Mouse (Mus musculus) hindbrain, embryonic 11.5 days (tissue): ENCODE measurements around the gene Mtfr2. TPM values are rescaled to one million over a fixed set of nuclear protein-coding genes. Genes with fewer than 3 reads are reported as not detected.

ENCODE experiments used
- ATAC-seq: fragments of 200-750 bp; cut with Nextera tagmentation; 2 replicates; pipeline ENCODE4 v1.8.0; 2017; ENCODE audit warnings: mild to moderate bottlenecking, moderate TSS enrichment, moderate library complexity; ENCODE audit not compliant: low FRiP score
- DNase-seq: peaks from one replicate; pipeline ENCODE4 v3.0.0-alpha.2; 2015; ENCODE audit warnings: low spot score
- H3K27ac ChIP-seq: fragments of 300-500 bp; sonication (generic); 2 replicates; pipeline ENCODE4 v1.5.1; 2014; ENCODE audit warnings: mild to moderate bottlenecking, low read depth, low read length
- H3K27me3 ChIP-seq: fragments of 300-500 bp; sonication (generic); 2 replicates; pipeline ENCODE4 v1.6.1; 2014; ENCODE audit warnings: mild to moderate bottlenecking, low read length, moderate library complexity, mixed read lengths; ENCODE audit not compliant: control insufficient read depth, insufficient read depth
- H3K36me3 ChIP-seq: fragments of 300-500 bp; sonication (generic); 2 replicates; pipeline ENCODE4 v1.6.1; 2014; ENCODE audit warnings: mild to moderate bottlenecking, low read length, moderate library complexity, mixed read lengths; ENCODE audit not compliant: control insufficient read depth, insufficient read depth
- H3K4me1 ChIP-seq: fragments of 300-500 bp; sonication (generic); replicated peaks from 2 replicates; pipeline ENCODE4 v1.6.1; 2014; ENCODE audit warnings: low read length, mixed read lengths; ENCODE audit not compliant: control insufficient read depth, insufficient read depth
- H3K4me2 ChIP-seq: fragments of 300-500 bp; sonication (generic); replicated peaks from 2 replicates; pipeline ENCODE4 v1.6.1; 2014; ENCODE audit warnings: mild to moderate bottlenecking, low read depth, low read length
- H3K4me3 ChIP-seq: fragments of 300-500 bp; sonication (generic); 2 replicates; pipeline ENCODE4 v1.5.1; 2014; ENCODE audit warnings: low read depth, low read length
- H3K9ac ChIP-seq: fragments of 300-500 bp; sonication (generic); 2 replicates; pipeline ENCODE4 v1.6.1; 2014; ENCODE audit warnings: low read depth, low read length
- H3K9me3 ChIP-seq: fragments of 300-500 bp; sonication (generic); 2 replicates; pipeline ENCODE4 v1.6.1; 2016; ENCODE audit warnings: low read length; ENCODE audit not compliant: control insufficient read depth
- WGBS: fragments of 180-500 bp; shearing (Covaris S2); extraction: QIAGEN DNeasy Blood & Tissue Kit; methylation state at CpG from one replicate; pipeline ENCODE4 v1.1.7; 2014; 5-methylcytosine and 5-hydroxymethylcytosine counted together
- polyA plus RNA-seq: library from polyadenylated mRNA; unstranded; fragments of >200 nt; fragmentation: Nextera tagmentation; extraction: Ambion mirVana; gene quantifications from 2 replicates; pipeline ENCODE4 v1.2.1, GENCODE M21; 2014

Mtfr2 gene
- polyA plus RNA-seq, 1 experiment from 2014 or later = 3.7 TPM

- Histone ChIP-seq H3K4me1 (no peaks in the 10 kb centered on the region; the same call in 1 of the 2 replicates), H3K27me3 (no peaks in the 10 kb centered on the region), H3K9me3 (no peaks in the 10 kb centered on the region), H3K4me3 (peak overlapping the region; percentile 83), H3K36me3 (no peaks in the 10 kb centered on the region), H3K4me2 (no peak overlapping the region; the same call in 1 of the 2 replicates), H3K27ac (no peak overlapping the region), H3K9ac (no peak overlapping the region)
- WGBS = 87% methylated on average over 4 of the region's 4 CpGs
- DNase-seq (no peak), ATAC-seq (no peak)
Measured at GRCm38 (mm10) chr10:20313941-20314340, 33.6 kb upstream of the Mtfr2 start.

DNA sequence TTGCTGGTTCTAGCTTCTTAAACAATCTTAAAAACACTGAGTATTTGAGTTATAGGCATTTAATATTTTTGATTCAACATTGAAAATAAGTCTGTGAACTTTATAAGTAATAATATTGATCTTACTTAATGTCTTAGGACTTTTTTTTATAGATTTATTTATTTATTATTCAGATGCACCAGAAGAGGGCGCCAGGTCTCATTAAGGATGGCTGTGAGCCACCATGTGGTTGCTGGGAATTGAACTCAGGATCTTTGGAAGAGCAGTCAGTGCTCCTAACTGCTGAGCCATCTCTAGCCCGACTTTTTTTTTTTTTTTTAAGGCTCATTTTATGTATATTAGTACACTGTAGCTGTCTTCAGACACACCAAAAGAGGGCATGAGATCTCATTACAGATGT, 32.8 kb upstream of the Mtfr2 start:
- H3K4me1 ChIP-seq = no peaks in the 10 kb centered on the region; the same call in 1 of the 2 replicates
- peaks cover 3% of the 10 kb centered on the region; the same call in 1 of the 2 replicates for H3K36me3 ChIP-seq
- no peak for ATAC-seq
- DNase-seq = no peak
- no peak overlapping the region for H3K27ac ChIP-seq
- H3K4me3 ChIP-seq = no peak overlapping the region
- WGBS = 62% methylated on average over 2 of the region's 2 CpGs
- no peak overlapping the region for H3K4me2 ChIP-seq
- no peaks in the 10 kb centered on the region for H3K27me3 ChIP-seq
- H3K9ac ChIP-seq = no peak overlapping the region
- no peaks in the 10 kb centered on the region for H3K9me3 ChIP-seq

GRCm38 (mm10) chr10:20317466-20317865, 30.1 kb upstream of the Mtfr2 start:
- 83% methylated on average over 5 of the region's 5 CpGs for WGBS
- ATAC-seq = no peak
- DNase-seq = no peak

DNA sequence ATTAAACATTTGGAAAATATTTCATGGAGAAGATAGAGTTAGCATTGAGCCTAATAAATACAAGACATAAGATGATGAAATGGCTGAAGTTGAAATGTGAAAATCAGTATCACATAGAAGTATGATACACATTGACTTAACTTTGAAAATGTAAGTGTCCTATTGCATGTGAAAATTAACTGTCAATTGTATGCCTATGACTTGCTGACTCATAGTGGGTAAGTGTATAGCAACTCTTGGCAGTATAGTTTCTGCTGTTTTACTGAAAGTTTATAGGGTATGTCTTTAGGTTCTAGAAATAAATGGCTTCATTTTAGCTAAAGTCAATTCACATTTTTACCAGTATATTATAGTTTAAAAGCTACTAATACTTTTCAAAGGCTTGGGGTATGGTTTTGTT, 21.3 kb upstream of the Mtfr2 start:
- Histone ChIP-seq H3K27ac (no peak overlapping the region), H3K27me3 (no peaks in the 10 kb centered on the region), H3K4me2 (no peak overlapping the region), H3K9ac (no peak overlapping the region), H3K9me3 (no peaks in the 10 kb centered on the region), H3K36me3 (peaks cover 15% of the 10 kb centered on the region), H3K4me1 (no peaks in the 10 kb centered on the region), H3K4me3 (no peak overlapping the region)
- ATAC-seq = no peak
- no peak for DNase-seq

More at GRCm38 (mm10) chr10:20317466-20317865, 30.1 kb upstream of the Mtfr2 start:
- Histone ChIP-seq H3K4me3 (no peak overlapping the region), H3K9ac (no peak overlapping the region), H3K27ac (no peak overlapping the region), H3K4me1 (no peaks in the 10 kb centered on the region; the same call in 1 of the 2 replicates), H3K4me2 (no peak overlapping the region), H3K36me3 (peaks cover 3% of the 10 kb centered on the region; the same call in 1 of the 2 replicates), H3K27me3 (no peaks in the 10 kb centered on the region), H3K9me3 (no peaks in the 10 kb centered on the region)

- no peaks in the 10 kb centered on the region for H3K27me3 ChIP-seq
- H3K9me3 ChIP-seq = no peaks in the 10 kb centered on the region
- H3K4me1 ChIP-seq = no peaks in the 10 kb centered on the region
- ATAC-seq = no peak
- no peak for DNase-seq
- H3K36me3 ChIP-seq = peaks cover 8% of the 10 kb centered on the region; the same call in 1 of the 2 replicates
- H3K4me3 ChIP-seq = no peak overlapping the region
- WGBS = 86% methylated on average over 2 of the region's 2 CpGs
- H3K9ac ChIP-seq = no peak overlapping the region
- H3K4me2 ChIP-seq = no peak overlapping the region
- H3K27ac ChIP-seq = no peak overlapping the region
Measured at GRCm38 (mm10) chr10:20331262-20331661, 16.3 kb upstream of the Mtfr2 start.

DNA sequence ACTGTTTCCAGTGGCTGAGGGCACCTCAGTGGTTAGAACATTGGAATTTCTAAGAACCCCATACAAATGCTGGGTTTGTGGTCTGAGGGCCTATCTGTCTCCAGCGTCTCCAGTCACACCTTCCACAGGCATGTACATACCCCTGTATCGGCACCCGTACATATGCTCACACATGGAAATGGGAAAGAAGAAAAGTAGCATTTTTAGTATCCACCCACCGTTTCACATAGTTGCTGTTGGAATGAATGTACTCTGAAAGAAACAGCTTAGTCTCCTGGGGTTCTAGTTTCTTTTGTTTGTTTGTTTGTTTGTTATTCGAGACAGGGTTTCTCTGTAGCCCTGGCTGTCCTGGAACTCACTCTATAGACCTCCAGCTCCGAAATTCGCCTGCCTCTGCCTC, 9.7 kb upstream of the Mtfr2 start:
- Histone ChIP-seq H3K36me3 (0 out of 2 replicates have a peak, but pooled peaks cover under 1% of the 10 kb centered on the region), H3K9ac (no peak overlapping the region), H3K9me3 (no peaks in the 10 kb centered on the region), H3K4me3 (no peak overlapping the region), H3K27me3 (no peaks in the 10 kb centered on the region), H3K4me1 (no peaks in the 10 kb centered on the region), H3K27ac (no peak overlapping the region), H3K4me2 (no peak overlapping the region)
- WGBS = 89% methylated on average over 7 of the region's 7 CpGs
- DNase-seq (no peak), ATAC-seq (no peak)

GRCm38 (mm10) chr10:20345736-20346135, 1.8 kb upstream of the Mtfr2 start:
- Histone ChIP-seq H3K27me3 (no peaks in the 10 kb centered on the region), H3K4me3 (no peak overlapping the region), H3K4me1 (no peaks in the 10 kb centered on the region), H3K27ac (no peak overlapping the region), H3K9ac (no peak overlapping the region), H3K36me3 (no peaks in the 10 kb centered on the region), H3K9me3 (no peaks in the 10 kb centered on the region), H3K4me2 (no peak overlapping the region)
- 96% methylated on average over 1 of the region's 1 CpGs for WGBS
- DNase-seq (no peak), ATAC-seq (no peak)

DNA sequence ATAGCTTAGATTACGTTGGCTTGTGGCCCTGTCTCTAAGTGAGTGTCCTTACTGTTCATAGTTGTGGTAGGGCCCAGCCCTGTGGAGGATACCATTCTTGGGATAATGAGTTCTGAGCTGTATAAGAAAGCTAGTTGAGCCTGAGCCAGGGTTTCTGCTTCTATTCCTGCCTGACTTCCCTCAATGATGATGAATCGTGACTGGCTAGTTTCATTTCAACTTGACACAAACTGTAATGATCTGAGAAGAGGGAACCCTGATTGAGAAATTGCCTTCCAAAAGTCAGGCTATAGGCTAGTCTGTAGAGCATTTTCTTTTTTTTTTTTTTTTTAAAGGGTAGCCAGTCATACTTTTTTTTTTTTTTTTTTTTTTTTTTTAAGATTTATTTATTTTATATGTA, 1.3 kb downstream of the Mtfr2 start:
- H3K9me3 ChIP-seq = no peaks in the 10 kb centered on the region
- H3K9ac ChIP-seq = no peak overlapping the region
- ATAC-seq (no peak), DNase-seq (no peak)
- no peak overlapping the region for H3K27ac ChIP-seq
- 0 out of 2 replicates have a peak overlapping the region, but pooled peaks have one; percentile 75 for H3K4me2 ChIP-seq
- no peaks in the 10 kb centered on the region for H3K27me3 ChIP-seq
- H3K4me3 ChIP-seq = no peak overlapping the region
- H3K4me1 ChIP-seq = no peaks in the 10 kb centered on the region
- 90% methylated on average over 2 of the region's 2 CpGs for WGBS
- no peaks in the 10 kb centered on the region for H3K36me3 ChIP-seq

- Histone ChIP-seq H3K27ac (no peak overlapping the region), H3K27me3 (no peaks in the 10 kb centered on the region), H3K9me3 (no peaks in the 10 kb centered on the region), H3K4me1 (no peaks in the 10 kb centered on the region), H3K36me3 (no peaks in the 10 kb centered on the region; the same call in 1 of the 2 replicates), H3K4me3 (no peak overlapping the region), H3K4me2 (no peak overlapping the region), H3K9ac (no peak overlapping the region)
- peak; percentile 39 for DNase-seq
- WGBS = 64% methylated on average over 10 of the region's 10 CpGs
- ATAC-seq = no peak
Measured at GRCm38 (mm10) chr10:20361542-20362449, 14.2 kb downstream of the Mtfr2 start.
